Mouse (Mus musculus) heart, embryonic 16.5 days (tissue): ENCODE measurements around the gene Ugt1a2. TPM values are rescaled to one million over a fixed set of nuclear protein-coding genes. Genes with fewer than 3 reads are reported as not detected.

ENCODE experiments used
- ATAC-seq: fragments of 200-750 bp; cut with Nextera tagmentation; replicated peaks from 2 replicates; pipeline ENCODE4 v1.8.0; 2017; ENCODE audit warnings: moderate number of reproducible peaks; ENCODE audit not compliant: insufficient read depth, low FRiP score; ENCODE audit errors: extremely low read depth
- H3K27ac ChIP-seq: fragments of 300-500 bp; sonication (generic); 2 replicates; pipeline ENCODE4 v1.5.1; 2014; ENCODE audit warnings: mild to moderate bottlenecking, low read length, control low read depth, moderate library complexity
- H3K27me3 ChIP-seq: fragments of 300-500 bp; sonication (generic); 2 replicates; pipeline ENCODE4 v1.6.1; 2014; ENCODE audit warnings: low read length, mixed read lengths; ENCODE audit not compliant: control insufficient read depth, insufficient read depth
- H3K36me3 ChIP-seq: fragments of 300-500 bp; sonication (generic); 2 replicates; pipeline ENCODE4 v1.6.1; 2014; ENCODE audit not compliant: control insufficient read depth, insufficient read depth
- H3K4me1 ChIP-seq: fragments of 300-500 bp; sonication (generic); 2 replicates; pipeline ENCODE4 v1.6.1; 2014; ENCODE audit warnings: low read length, mixed read lengths; ENCODE audit not compliant: control insufficient read depth, insufficient read depth
- H3K4me2 ChIP-seq: fragments of 300-500 bp; sonication (generic); 2 replicates; pipeline ENCODE4 v1.6.1; 2014; ENCODE audit warnings: low read depth, mild to moderate bottlenecking, control low read depth, low read length
- H3K4me3 ChIP-seq: fragments of 300-500 bp; sonication (generic); 2 replicates; pipeline ENCODE4 v1.5.1; 2014; ENCODE audit warnings: mild to moderate bottlenecking, control low read depth, low read length
- H3K9ac ChIP-seq: fragments of 300-500 bp; sonication (generic); 2 replicates; pipeline ENCODE4 v1.6.1; 2014; ENCODE audit warnings: low read length, control low read depth
- H3K9me3 ChIP-seq: fragments of 300-500 bp; sonication (generic); replicated peaks from 2 replicates; pipeline ENCODE4 v1.6.1; 2016; ENCODE audit warnings: low read length; ENCODE audit not compliant: control insufficient read depth
- WGBS: fragments of 180-500 bp; shearing (Covaris S2); extraction: QIAGEN DNeasy Blood & Tissue Kit; methylation state at CpG from one replicate; pipeline ENCODE4 v1.1.7; 2014; 5-methylcytosine and 5-hydroxymethylcytosine counted together
- polyA plus RNA-seq: library from polyadenylated mRNA; unstranded; fragments of >200 nt; fragmentation: Nextera tagmentation; extraction: Ambion mirVana; gene quantifications from 2 replicates; pipeline ENCODE4 v1.2.1, GENCODE M21; 2015

Gene Ugt1a2
- polyA plus RNA-seq, 1 experiment from 2014 or later: not detected

DNA sequence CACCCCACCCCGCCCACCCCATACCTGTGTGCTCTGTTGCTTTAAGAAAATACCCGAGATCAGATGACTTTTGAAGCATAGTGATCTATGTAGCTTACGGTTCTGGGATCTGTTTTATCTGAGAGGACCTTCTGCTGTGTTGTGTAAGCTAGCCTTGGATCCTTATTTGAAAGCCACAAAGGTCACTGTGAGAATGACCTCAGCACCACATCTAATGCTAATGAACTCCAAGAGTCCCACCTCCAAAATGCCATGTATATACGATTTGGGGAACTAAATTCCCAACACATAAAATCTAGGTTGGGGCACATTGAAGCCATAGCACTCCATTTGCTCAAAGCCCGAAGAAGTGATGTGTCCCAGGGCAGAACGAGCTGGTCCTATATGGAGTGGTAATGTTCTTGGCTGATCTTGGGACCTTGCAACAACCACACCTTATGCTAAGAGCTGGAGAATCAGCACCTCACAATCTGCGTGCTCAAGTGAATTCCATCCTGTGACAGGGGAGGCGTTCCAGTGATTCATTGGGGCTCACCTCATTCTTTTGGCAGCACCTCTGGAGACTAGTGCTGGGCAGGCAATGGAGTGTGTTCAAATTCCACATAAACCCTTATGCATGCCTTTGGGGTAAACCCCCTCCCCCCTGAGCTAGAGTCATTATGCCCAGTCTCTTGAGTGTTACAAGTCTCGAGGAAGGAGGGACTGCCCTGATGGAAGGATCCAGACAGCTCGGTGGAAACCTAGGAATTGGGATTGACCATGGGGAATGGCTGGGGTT lies 56.7 kb downstream of the Ugt1a2 start:
- ATAC-seq: no peak

DNA sequence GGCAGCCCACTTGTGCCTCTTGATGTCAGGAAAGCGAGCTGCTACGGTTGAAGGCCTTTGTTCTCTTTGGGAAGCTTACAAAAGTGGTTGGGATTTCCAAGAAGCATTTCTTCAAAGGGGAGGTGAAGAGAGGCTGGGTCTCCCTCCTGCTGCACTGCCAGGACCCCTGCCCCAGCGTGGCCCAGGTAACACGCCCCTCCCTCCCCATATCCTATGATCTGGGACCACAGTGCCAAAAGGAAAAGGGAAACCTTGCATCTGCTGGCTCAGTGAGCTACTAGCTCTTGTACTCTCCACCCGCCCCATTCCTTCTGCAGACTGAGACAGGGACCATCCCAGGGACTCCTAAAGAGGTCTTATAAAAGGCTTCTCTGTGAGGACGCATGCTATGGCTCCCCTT lies 57.3 kb downstream of the Ugt1a2 start:
- Histone ChIP-seq H3K4me1 (peaks cover 18% of the 10 kb centered on the region), H3K4me3 (no peak overlapping the region), H3K9ac (no peak overlapping the region), H3K36me3 (peaks cover 17% of the 10 kb centered on the region), H3K4me2 (no peak overlapping the region), H3K27me3 (no peaks in the 10 kb centered on the region), H3K27ac (no peak overlapping the region), H3K9me3 (peaks cover 15% of the 10 kb centered on the region)
- WGBS: 78% methylated on average over 6 of the region's 6 CpGs
- no peak for ATAC-seq

More for the DNA sequence above, 56.7 kb downstream of the Ugt1a2 start:
- WGBS: 74% methylated on average over 10 of the region's 10 CpGs
- H3K27ac ChIP-seq: no peak overlapping the region
- H3K4me3 ChIP-seq: no peak overlapping the region
- no peak overlapping the region for H3K9ac ChIP-seq
- no peaks in the 10 kb centered on the region for H3K27me3 ChIP-seq
- H3K4me2 ChIP-seq: no peak overlapping the region
- H3K36me3 ChIP-seq: peaks cover 11% of the 10 kb centered on the region; the same call in 1 of the 2 replicates
- H3K4me1 ChIP-seq: peaks cover 14% of the 10 kb centered on the region
- H3K9me3 ChIP-seq: peaks cover 21% of the 10 kb centered on the region

DNA sequence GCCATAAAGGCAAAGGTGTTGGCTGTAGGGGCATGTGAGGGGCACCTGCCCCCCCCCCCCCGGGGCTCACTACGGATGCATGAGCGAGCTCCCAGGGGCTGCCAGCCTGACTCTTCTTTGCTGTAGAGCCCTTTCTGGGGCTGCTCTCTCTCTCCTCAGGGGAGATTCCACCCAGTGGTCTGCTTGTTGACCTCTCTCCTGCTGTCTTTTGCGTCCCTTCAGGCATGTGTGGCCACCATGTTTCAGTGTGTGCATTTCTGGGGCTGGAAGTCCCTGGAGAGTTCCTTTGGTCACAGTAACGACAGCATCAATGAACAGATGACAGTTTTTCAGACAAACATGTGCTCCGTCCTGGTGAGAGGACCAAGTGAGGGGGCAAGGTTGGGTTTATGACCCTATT lies 58.0 kb downstream of the Ugt1a2 start:
- 63% methylated on average over 6 of the region's 6 CpGs for WGBS
- Histone ChIP-seq H3K27ac (no peak overlapping the region), H3K9ac (no peak overlapping the region), H3K4me1 (peaks cover 18% of the 10 kb centered on the region), H3K27me3 (no peaks in the 10 kb centered on the region), H3K4me2 (no peak overlapping the region), H3K4me3 (no peak overlapping the region), H3K36me3 (peaks cover 24% of the 10 kb centered on the region), H3K9me3 (peaks cover 11% of the 10 kb centered on the region; the same call in 1 of the 2 replicates)
- no peak for ATAC-seq

DNA sequence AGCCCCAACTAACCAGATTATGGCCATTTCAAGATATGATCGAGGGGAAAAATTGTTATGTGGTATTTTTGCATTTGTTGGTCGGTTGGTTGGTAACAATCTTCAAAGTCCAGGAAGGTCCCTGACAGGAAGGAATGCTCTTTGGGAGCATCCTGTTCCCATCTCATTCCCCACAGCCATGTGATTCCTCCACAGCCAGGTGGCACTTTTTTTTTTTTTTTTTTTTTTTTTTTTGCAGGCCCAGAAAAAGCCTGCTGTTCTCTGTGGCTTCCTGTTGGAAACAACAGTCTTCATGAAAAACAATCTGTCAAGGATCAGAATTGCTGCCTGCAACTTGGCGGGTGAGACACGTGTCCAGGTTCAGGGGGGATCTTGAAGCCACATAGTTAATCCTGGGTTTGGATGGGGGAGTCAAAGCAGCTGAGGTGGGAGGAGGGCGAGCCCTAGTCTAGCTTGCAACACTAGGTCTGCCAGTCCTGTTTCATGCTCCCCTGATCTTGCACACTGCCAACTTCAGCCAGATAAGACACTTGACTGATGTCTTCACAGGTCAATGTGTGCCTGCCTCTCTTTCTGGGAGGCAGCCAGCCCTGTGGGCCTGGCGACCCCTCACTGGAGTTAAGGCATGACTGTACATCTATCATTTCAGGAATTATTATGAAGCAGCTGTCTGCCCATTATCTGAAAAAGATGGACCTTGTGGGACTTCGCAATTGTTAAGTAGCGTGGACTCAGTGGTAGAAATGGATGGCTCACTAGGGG lies 58.7 kb downstream of the Ugt1a2 start:
- Histone ChIP-seq H3K27me3 (no peaks in the 10 kb centered on the region), H3K9me3 (peaks cover 8% of the 10 kb centered on the region; the same call in 1 of the 2 replicates), H3K9ac (no peak overlapping the region), H3K4me2 (no peak overlapping the region), H3K4me3 (no peak overlapping the region), H3K36me3 (peaks cover 31% of the 10 kb centered on the region), H3K4me1 (peaks cover 18% of the 10 kb centered on the region), H3K27ac (no peak overlapping the region)
- ATAC-seq: peak; percentile 10; the same call in 1 of the 2 replicates
- WGBS: 58% methylated on average over 8 of the region's 8 CpGs

DNA sequence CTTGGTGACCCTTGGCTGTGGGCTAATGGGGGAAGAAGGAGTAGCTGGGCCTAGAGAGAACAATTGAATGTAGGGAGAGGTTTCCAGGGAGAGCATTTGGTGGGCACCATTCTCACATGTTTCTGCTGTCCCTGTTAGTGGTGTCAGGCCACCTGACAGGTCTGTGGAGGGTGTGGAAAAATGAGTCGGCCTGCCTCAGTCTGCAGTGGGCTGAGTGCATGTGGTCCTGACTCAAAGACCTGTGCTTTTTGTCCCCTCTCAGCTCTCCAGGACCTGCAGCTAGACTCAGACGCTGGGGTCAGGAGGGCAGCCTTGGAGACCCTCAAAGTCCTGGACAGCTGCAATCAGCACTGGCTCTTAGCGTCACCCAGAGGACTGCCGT lies 59.2 kb downstream of the Ugt1a2 start:
- no peaks in the 10 kb centered on the region for H3K27me3 ChIP-seq
- H3K4me1 ChIP-seq: peaks cover 18% of the 10 kb centered on the region
- no peak overlapping the region for H3K27ac ChIP-seq
- H3K4me2 ChIP-seq: no peak overlapping the region
- WGBS: 69% methylated on average over 4 of the region's 4 CpGs
- no peak; the same call in 1 of the 2 replicates for ATAC-seq
- no peak overlapping the region for H3K4me3 ChIP-seq
- H3K9me3 ChIP-seq: peaks cover 5% of the 10 kb centered on the region; the same call in 1 of the 2 replicates
- no peak overlapping the region for H3K9ac ChIP-seq
- H3K36me3 ChIP-seq: peaks cover 37% of the 10 kb centered on the region

DNA sequence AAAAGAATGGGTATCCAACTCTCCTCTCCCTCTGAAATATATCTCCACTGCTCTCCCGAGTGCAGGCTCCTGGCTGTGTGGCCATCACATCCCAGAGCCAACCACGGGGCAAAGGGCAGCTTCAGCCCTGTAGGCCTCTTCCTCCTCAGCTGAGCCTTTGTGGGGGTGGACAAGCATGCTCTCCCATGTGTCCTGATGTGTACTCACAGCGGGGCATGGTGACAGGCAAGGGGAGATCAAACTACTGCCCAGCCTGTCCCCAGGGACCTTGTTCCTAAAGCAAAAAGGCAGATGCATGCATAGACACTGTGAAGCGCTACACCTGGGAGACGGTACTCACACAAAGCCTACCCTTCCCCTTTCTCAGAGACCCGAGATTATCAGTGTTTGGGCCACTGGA lies 59.7 kb downstream of the Ugt1a2 start:
- Histone ChIP-seq H3K36me3 (peaks cover 42% of the 10 kb centered on the region), H3K4me3 (no peak overlapping the region), H3K9me3 (peaks cover under 1% of the 10 kb centered on the region; the same call in 1 of the 2 replicates), H3K4me2 (no peak overlapping the region), H3K27me3 (no peaks in the 10 kb centered on the region), H3K9ac (no peak overlapping the region), H3K27ac (no peak overlapping the region), H3K4me1 (peaks cover 18% of the 10 kb centered on the region)
- WGBS: 71% methylated on average over 6 of the region's 6 CpGs
- ATAC-seq: 0 out of 2 replicates have a peak, but pooled peaks have one; percentile 1

DNA sequence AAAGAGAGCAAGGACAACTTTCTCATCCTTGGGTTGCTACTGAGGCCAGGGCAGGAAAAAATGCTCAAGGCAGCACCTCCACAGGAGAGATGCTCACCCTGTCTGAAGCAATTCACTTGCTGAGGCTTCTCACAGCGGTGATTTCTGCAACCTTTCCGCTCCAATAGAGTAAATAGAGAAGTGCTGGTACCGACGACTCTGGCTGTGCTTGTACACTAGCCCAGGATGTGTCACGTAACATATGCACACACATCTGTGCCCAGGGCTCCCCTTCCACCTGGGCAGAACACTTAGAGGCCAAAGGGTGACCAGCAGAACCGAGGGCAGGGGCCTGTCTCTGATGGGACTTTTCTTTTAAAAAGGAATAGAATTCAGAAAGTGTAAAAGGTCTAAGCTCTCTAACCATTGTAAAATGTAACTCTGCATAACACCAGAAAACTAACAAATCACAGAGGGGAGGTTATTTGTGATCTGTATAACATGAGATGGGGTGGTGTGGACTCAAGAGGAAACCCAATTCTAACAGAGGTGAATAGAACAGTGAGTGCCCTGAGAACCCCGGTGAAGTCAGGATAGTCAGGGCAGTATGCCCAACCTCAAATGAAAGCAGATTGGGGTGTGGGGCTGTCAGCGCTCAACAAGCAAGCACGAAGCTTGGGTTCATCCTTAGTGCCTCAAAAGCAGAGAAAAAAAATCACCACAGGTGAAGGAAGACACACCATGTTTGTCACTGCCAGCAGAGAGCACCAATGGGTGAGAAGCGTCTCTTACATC lies 60.4 kb downstream of the Ugt1a2 start:
- Histone ChIP-seq H3K4me1 (peaks cover 18% of the 10 kb centered on the region), H3K36me3 (peaks cover 48% of the 10 kb centered on the region), H3K9ac (no peak overlapping the region), H3K4me2 (no peak overlapping the region), H3K4me3 (no peak overlapping the region), H3K27ac (no peak overlapping the region), H3K9me3 (no peaks in the 10 kb centered on the region), H3K27me3 (no peaks in the 10 kb centered on the region)
- WGBS: 81% methylated on average over 10 of the region's 10 CpGs
- no peak for ATAC-seq

DNA sequence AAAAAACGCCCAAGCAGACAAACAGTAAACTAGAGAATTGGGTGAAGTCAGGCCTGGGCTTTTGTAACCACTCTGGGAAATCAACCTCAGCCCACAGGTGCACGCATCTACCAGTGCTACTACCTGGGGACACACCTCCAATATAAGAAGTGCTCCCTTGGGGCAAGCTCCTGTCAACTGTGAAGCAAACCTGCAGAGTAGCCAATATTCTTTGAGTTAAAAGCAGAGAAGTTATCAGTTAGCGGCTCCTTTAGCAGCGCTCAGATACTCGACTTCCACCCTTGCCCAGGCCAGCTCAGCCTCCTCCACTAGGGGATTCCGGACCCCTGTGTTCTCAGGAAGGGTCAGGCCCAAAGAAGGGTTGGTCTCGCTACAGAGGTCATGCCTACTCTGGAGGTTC lies 61.3 kb downstream of the Ugt1a2 start:
- Histone ChIP-seq H3K4me1 (peaks cover 18% of the 10 kb centered on the region), H3K9ac (no peak overlapping the region), H3K9me3 (no peaks in the 10 kb centered on the region), H3K36me3 (peaks cover 58% of the 10 kb centered on the region), H3K27me3 (no peaks in the 10 kb centered on the region), H3K4me3 (no peak overlapping the region), H3K4me2 (no peak overlapping the region), H3K27ac (no peak overlapping the region)
- no peak for ATAC-seq
- WGBS: 82% methylated on average over 7 of the region's 7 CpGs
